Mouse (Mus musculus) adrenal gland, postnatal 14 days (tissue): ENCODE data around the gene Rplp0. TPM values are rescaled to one million over a fixed set of nuclear protein-coding genes. Genes with fewer than 3 reads are reported as not detected.
"Not testable (repeated sequence)": the region's sequence is repeated elsewhere in the genome, so short reads cannot be mapped to it uniquely, and the experiment has no call there.

Experiments
- DNase-seq: peaks from one replicate; pipeline ENCODE4 v3.0.0; 2021; ENCODE audit warnings: mixed read lengths
- long read RNA-seq, 2 experiments: library from polyadenylated mRNA; stranded (forward); transcript quantifications; one replicate each; pipeline ENCODE4 v2.0.0; 2021
- total RNA-seq: library from RNA; stranded (reverse); gene quantifications from 2 replicates; pipeline ENCODE4 v1.2.3, GENCODE M21; 2021

Gene Rplp0
- 786 and 963 TPM in 2 replicates for total RNA-seq
- long read RNA-seq, experiment 1, transcript Rplp0-201 (7 exons, 1,358 nt): major isoform, 1,109 of 1,212 reads
- long read RNA-seq, experiment 1, partial matches to known transcripts: 100 of 1,212 reads
- long read RNA-seq, experiment 1, other reads (novel, unspliced or antisense): 3 of 1,212 reads
- long read RNA-seq, experiment 2, transcript Rplp0-201 (7 exons, 1,358 nt): major isoform, 840 of 936 reads
- long read RNA-seq, experiment 2, partial matches to known transcripts: 93 of 936 reads
- long read RNA-seq, experiment 2, other reads (novel, unspliced or antisense): 3 of 936 reads

DNA sequence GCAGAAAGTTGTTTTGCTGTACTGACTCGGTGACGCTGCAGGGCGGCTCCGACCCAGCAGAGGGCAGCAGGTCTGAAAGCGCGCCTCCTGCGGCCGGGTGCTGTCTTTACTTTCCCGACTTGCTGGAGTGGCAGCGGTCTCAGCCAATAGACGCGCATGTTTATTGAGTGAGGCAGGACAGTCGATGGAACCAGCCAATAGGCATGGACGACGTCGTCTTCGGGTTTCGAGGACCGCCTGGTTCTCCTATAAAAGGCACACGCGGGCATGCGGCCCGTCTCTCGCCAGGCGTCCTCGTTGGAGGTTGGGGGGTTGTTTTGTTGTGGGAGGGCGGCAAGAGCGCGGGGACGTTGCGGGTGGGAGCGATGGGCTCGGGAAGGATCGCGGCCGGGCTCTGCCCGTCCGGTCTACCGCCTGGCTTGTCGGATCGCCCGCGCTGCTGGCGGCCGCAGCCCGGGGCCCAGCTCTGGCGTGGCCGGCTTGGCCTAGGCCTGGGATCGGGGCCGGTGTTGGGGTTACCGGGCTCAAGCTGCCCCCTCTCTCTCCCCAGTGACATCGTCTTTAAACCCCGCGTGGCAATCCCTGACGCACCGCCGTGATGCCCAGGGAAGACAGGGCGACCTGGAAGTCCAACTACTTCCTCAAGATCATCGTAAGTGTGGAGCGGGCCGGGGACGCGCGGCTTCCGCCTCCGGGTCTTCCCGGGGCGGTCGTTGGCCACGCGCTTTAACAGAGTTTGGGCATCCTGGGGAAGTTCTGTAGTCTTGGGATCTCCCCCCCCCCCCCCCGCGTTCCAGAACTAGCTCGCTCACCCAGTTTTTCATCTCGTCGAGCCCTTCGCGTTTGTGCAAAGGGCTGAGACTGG is at the start of gene Rplp0:
Gene Rplp0 (plus strand): TSS at position 231 of the 865 bp plus-strand sequence.
- peak; percentile 100 for DNase-seq

DNA sequence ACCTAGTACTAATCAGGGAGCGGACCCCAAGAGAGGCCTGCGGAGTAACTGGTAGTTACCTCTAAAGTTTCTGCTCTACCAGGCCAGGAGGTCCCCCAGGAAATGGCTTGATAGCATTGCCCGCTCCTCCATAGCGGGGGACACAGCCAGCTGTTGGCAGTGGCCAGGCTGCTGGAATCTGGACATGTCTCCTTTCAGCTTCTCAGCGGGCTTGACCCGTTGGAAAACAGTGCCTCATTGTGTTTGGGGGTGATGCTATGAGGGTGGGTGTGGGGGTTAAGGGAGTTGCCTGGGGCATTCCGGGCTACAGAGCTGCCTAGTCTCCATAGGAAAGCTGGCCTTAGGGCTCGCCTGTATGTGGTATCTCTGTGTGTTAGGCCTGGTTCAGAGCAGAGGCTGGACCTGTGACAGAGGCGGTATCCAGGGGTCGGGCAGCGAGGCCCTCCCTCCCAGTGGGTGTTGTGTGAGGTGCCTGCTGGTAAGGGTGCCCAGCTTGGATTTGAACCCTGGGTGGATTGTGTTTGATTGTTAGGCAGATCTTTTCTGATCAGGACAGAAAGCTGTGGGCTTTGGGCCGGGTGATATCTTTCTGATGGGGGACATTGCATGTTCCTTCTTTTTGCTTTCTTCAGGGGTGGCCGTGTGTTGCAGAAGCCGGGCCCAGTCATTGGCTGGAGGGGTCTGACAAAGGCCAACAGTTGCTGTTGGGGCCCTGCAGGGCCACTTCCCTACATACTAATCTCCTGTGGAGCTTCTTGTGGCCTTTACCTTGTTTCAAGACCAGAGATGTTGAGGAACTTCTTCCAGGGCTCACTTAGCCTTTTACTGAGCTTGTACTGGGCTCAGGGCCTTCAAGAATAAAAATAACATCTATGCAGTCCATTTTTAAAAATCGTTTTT is 49.2 kb upstream of the Rplp0 start:
- DNase-seq: no peak

DNA sequence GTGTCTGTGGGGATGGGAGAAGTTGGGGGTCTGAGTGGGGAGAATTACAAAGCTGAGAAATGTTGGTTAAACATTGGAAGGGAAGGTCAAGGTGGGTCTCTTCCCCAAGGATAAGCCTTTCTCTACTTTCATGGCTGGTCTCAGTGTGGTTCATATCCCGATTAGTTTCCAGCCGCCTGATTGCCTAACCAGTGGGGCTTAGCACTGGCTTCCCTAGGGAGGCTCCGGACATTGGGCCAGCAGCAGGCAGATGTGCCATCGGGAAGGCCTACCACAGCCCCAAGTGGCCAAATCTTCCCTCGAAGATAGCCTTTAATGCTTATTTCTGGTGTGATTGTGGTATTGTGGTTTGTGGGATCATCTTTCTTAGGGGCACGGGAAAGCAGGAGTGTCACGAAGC is 46.9 kb upstream of the Rplp0 start:
- peak; percentile 57 for DNase-seq

DNA sequence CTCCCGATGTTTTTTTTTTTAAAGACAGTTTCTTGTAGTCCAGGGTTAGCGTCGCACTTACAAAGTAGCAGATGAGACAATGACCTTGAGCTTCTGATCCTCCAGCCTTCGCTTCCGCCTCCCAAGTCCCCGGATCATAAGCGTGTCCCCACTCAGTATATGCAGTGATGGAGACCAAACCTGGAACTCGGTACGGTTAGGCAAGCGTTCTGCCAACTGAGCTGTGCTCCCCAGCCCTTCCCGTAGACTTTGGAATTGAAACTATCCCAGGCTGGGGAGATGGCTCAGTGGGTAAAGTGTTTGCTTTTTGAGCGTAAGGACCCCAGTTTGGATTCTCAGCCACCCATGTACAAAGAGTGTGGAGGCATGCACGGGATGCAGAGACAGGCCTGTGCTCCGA is 46.0 kb upstream of the Rplp0 start:
- DNase-seq: no peak

DNA sequence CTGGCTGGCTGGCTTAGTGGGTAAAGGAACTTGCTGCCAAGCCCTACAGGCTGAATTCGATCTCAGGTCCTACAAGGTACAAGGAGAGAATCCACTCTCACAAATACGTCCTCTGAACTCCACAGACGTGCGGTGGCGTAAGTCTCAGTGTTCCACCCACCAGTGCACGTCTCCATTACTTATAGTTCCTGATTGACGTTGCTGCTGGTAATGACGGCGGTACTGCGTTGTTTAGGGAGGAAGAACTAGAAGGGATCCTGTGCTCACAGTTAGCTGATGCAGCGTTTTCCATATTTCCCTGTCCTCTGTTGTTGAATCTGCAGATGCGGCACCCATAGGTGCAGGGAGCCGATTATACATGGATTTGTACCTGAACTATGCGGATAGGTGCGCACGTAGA is 45.5 kb upstream of the Rplp0 start:
- DNase-seq: no peak

DNA sequence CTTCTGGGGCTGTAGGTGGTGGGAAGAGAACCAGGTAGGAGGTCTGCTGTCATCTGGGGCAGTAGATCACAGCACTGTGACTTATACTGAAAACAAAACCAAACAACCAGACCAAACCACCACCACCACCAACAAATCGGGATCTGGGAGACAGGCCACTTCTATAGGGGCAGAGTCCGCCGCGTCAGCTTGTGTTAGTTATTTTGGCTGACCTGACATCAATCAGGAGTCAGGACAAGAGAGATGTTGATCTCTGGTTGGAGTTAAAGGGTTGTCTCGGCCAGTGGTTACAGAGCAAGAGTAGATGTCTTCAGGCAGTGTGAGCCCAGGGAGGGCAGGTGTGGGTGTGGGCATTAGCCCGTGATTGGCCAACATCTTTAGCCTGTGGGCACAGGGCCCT is 44.9 kb upstream of the Rplp0 start:
- no peak for DNase-seq

DNA sequence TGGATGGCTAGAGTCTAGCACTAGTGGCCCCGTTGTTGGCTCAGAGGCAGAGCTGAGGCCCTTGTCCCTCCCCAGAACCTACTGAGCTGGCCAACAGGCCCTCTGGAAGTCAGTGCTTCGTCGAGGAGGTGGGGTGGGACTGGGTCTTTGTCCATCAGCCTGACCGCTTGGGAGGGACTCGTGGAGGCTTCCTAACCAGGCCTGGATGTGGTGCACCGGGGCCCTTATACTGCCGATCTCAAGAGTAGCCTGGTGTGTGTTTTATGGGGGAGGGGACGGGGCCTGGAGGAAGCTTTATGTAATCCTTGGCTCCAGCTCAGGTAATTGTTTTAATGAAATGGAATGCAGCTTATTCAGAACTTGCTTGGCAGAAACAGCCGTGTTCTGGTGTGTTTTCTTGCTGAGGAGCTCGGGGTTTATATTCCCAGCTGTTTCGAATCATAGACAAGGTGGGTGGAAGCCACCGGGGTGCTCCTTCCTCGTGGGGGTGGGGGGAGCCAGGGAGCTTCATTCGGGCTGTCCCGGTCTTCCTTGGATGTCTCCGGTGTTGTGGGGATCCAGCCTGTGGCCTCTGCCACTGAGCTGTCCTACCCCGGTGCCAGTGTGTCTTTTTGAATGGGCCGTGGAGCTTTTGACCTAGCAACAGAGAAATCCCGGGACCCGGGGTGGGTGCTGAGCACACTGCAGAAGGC is 44.2 kb upstream of the Rplp0 start:
- peak; percentile 49 for DNase-seq

DNA sequence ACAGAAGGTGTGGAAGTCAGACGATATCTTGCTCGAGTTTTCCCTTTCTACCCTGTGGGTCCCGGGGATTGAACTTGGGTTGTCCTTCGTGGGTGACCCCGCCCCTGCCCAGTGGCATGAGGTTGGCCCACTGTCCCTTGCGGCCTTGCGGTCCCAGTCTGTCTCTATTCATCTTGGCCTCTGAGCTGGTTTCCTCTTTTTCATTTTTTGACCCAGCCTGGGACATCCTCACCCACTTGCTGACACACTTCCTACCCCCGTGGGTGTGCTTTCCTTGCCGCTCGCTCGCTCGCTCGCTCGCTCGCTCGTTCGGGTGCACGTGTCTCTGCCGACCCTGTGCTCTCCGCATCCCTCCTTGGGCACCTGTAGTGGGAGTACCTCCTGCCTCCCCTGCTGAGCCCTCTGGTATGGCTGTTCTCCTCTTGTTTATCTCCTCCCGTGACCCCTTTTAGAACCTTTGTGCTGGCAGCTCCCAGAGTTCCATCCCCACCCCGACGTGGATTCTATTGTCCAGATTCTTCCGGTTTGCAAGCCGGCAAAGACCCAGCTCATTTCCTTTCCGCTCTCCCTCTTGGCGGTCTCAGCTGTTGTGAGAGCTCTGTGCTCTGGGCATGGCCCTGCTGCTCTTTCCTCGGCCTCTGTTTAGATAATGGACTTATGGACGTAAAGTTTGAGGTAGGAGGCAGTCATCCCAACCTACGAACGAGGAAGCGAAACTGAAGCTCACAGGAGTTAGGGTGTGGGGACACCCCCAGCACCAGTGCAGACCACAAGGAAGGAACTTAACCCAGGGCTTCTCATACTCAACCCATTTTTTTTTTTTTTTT is 43.0 kb upstream of the Rplp0 start:
- peak; percentile 51 for DNase-seq

DNA sequence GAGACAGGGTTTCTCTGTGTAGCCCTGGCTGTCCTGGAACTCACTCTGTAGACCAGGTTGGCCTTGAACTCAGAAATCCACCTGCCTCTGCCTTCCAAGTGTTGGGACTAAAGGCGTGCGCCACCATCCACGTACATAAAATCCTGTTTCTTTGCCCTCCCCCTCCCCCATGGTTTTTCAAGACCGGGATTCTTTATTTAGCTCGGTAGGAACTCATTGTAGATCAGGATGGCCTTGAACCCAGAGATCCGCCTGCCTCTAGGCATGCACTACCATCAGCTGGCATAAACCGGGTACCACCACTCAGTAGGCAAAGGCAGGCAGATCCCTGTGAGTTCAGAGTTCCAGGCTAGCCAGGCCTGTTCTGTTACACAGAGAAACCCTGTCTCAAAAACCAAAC is 42.4 kb upstream of the Rplp0 start:
- DNase-seq: no peak

DNA sequence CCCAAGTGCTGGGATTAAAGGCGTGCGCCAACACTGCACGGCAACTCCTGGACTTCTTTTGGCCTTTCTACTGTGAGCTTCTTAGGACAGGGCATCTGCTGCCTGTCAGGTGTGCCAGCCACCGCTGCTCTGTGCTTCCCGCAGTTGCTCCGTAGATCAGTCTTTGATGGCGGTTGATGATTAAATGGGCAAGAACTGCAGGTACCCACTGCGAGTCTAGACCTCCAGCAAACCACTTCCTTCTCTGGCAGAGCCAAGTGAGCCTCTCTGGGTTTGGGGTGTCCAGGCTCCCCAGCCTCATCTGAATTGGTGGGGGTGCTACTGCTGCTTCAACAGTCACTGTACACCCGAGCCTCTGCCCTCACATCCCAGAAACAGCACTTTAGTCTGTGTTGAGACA is 41.8 kb upstream of the Rplp0 start:
- no peak for DNase-seq

DNA sequence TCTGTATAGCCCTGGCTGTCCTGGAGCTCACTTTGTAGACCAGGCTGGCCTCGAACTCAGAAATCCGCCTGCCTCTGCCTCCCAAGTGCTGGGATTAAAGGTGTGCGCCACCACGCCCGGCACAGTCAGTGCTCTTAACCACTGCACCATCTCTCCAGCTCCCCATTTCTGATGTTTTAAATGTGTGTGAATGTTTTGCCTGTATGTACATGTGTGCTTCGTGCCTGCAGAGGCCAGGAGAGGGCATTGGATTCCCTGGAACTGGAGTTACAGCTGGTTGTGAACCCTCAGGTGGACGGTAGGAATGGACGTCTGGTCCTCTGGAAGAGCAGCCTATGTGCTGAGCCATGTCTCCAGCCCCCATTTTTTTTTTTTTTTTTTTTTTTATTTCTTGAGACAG is 41.1 kb upstream of the Rplp0 start:
- not testable (repeated sequence) for DNase-seq

DNA sequence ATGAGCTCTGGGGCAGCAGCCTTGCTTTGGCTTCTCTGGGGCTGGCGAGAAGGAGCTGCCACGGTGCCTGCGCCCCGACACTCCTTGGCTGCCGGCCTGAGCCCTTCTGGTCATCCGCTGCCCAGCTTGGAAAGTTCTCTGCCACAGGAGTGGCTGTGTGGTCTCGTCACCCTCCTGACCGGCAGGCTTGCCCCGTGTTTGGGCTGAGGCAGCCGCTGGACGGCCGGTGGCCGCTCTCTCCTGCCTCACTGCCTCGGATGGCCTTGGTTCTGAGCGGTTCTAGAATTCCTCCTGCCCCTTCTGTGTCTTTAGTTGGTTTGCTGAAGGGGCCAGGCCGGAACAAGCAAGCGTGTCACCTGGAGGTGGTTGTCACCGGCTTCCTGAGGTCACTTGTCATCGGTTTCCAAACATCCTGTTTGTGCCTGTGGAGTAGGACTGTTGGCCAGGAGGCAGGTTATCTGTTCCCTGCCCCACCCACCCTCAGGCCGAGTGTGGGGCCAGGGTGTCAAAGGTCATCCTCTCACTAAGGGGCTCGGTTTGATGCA is 38.9 kb upstream of the Rplp0 start:
- DNase-seq: peak; percentile 59

DNA sequence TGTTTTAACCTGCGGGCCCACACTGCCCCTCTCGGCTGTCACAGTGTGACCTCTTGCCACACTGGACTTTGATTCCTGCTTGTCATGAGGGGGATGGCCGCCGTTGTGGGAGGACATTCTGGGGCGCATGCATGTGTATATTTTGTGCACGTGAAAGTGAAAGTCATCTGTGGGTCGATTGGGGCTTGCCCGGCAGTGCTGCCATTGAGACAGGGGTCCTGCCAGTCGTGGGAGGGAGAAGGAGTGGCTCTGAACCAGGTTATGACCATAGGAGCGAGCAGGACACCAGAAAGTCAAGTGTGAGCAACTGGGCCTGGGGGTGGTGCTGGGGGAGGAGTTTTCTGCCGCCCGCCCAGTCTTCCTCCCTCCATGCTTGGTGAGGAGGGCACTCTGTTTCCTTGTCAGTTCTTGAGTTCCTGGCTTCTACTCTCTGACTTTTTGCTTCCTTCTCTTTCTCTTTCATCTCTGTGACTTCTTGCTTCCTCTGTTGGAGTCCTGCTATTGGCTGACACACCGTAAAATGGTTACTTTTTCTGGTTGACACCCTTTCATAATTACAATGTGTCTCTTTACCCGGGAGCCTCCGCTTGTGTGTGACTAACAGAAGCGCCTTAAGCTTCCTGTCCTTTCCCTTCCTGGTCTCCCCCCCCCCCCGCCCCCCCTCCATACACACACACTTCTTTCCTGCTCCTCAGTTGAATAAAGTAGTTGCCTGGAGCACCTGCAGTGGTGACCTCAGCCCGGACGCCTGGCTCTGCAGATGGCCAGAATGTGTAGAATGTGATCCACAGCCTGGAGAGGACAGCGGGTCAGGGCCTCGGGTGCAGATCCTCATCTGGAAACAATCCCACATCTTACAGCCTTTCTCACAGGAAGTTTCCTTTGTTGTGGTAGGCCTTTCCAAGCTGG is 37.5 kb upstream of the Rplp0 start:
- DNase-seq: peak; percentile 69

DNA sequence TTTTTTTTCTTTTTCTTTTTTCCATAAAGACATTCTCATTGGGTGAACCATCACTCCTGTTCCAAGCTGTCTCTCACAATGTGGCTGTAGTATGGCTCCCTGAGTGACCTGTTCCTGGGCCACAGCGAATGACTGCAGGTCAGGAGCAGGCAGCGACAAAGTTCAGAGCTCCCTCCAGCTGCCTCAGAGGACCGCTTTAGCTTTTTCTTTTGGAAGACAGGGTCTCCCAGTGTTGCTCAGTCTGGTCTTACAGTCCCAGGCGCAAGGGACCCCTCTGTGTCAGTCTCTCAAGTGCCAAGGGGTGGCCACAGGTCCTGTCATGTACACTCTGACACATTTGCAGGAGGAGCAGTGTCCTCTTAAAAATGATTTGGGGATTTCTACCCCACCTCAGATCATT is 36.7 kb upstream of the Rplp0 start:
- no peak for DNase-seq

DNA sequence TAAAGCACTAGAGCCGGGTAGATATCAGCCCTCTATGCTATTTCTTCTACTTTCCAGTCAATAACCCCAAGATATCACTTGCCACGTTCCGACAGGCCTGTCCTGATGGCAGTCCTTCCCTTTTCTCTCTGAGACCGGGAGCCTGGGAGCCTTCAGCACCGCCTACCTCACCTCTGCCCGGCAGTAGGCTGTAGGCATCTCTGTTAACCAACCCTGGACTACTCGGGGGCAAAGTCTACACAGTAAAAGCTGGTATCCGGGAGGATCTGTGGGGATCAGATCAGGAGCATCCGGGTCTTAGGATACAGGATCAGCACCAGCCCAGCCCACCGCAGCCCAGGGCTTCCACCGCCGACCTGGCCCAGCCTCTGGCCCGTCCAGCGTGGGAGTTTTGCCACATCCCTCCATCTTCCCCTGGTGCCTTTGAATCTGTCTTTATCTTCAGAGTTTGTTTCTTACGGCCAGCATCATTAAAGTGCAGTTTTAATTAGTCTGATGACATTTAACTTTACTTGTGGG is 36.2 kb upstream of the Rplp0 start:
- DNase-seq: no peak

DNA sequence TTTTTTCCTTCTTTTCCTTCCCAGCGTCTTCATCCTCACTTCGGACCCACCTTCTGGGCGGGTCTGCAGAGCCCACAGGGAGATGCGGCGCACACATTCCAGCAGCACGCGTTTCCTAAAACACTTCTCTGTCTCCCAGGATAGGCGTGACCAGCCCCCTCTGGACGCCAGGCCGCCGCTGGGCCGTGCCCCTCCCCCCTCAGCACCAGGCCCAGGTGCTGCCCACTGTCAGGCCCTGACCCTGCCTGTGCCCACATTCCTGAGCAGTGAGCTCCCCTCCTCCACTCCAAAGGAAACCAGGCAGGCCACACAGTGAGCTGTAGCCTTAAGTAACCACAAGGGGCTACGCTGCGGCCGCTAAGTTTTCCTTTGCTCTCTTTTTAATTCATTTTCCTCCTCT is 35.3 kb upstream of the Rplp0 start:
- peak; percentile 48 for DNase-seq

DNA sequence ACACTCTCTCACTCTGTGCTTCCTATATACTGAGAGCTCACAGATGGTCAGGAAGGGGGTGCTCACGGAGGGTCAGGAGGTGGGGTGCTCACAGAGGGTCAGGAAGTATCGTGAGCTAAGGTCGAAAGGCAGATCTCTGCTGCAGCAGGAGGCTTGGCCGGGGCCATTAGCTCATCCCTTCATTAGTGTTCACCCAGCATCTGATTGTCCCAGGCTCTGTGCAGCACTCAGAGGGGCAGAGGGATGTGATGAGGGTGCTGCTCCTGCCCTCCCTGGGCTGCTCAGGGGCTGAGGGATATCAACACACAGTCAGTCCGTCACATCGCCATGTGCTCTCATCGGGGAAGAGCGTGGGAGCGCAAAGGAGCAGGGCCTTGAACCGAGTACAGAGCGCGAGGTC is 34.8 kb upstream of the Rplp0 start:
- no peak for DNase-seq

DNA sequence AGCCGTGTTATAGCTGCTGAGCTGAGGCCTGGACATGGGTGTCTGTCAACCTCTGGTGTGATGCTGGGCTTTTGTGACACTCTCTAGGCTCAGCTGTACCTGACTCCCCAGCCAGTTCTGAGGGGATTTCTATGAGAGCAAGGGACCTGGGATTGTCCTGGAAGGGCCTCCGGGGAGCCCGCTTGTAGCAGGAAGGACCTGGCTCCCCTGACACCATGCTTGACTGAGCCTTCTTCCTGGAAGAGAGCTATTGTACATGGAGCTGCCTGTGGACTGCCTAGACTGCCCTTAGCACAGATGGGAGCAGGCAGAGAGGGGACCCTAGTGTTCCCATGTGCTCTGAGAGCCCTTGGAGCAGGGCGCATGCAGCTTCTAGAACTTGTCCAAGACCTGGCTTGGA is 33.9 kb upstream of the Rplp0 start:
- no peak for DNase-seq

DNA sequence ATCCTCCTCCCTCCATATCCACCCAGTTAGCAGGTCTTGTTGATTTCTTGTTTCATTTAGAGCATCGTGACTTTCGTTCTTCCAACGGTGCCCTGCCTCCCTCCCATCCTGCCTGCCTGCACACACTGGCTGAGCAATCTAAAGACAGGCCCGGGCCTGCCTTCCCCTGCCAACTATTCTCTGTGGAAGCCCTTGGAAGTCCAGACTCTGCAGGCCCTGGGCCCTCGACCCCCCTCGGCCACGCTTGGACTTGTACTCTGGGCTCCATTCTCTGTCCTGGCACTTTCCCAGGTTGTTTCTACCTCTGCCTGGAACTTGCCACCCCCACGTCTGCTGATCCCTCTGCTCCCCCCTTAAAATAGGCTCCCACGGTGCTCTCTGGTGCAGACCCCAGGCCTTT is 33.3 kb upstream of the Rplp0 start:
- no peak for DNase-seq
